Mouse (Mus musculus) ES-Bruce4 (cell line): ENCODE data around the gene Atp6ap1l. TPM values are rescaled to one million over a fixed set of nuclear protein-coding genes. Genes with fewer than 3 reads are reported as not detected.

ENCODE experiments used
- H3K27ac ChIP-seq: 2 replicates; pipeline ENCODE4 v1.5.1; 2012; ENCODE audit warnings: low read length, inconsistent platforms; ENCODE audit not compliant: insufficient read depth
- H3K27me3 ChIP-seq: 2 replicates; pipeline ENCODE4 v1.6.1; 2012; ENCODE audit warnings: mild to moderate bottlenecking, low read length, inconsistent platforms; ENCODE audit not compliant: control insufficient read depth, poor library complexity, insufficient read depth, severe bottlenecking
- H3K36me3 ChIP-seq: 2 replicates; pipeline ENCODE4 v1.6.1; 2012; ENCODE audit warnings: inconsistent platforms, mild to moderate bottlenecking, low read length, moderate library complexity; ENCODE audit not compliant: control insufficient read depth, poor library complexity, insufficient read depth, severe bottlenecking
- H3K4me1 ChIP-seq: one replicate; pipeline ENCODE4 v1.8.1; 2011; ENCODE audit warnings: low read length; ENCODE audit not compliant: control insufficient read depth, insufficient read depth
- H3K4me3 ChIP-seq: 2 replicates; pipeline ENCODE4 v1.5.1; 2011; ENCODE audit warnings: low read depth, mild to moderate bottlenecking, low read length
- H3K9ac ChIP-seq: 2 replicates; pipeline ENCODE4 v1.6.1; 2012; ENCODE audit warnings: low read depth, mild to moderate bottlenecking, inconsistent platforms; ENCODE audit not compliant: poor library complexity, severe bottlenecking
- H3K9me3 ChIP-seq: replicated peaks from 2 replicates; pipeline ENCODE4 v1.6.1; 2012; ENCODE audit warnings: mild to moderate bottlenecking, low read length, inconsistent platforms; ENCODE audit not compliant: control insufficient read depth, poor library complexity, insufficient read depth, severe bottlenecking
- CTCF ChIP-seq: IDR thresholded peaks from one replicate; pipeline ENCODE4 v1.8.1; 2011; ENCODE audit warnings: low read depth, low read length
- EP300 ChIP-seq: IDR thresholded peaks from 2 replicates; pipeline ENCODE4 v1.6.1; 2011; ENCODE audit warnings: low read depth, low read length; ENCODE audit not compliant: insufficient read depth
- POLR2A ChIP-seq: IDR thresholded peaks from one replicate; pipeline ENCODE4 v1.8.1; 2011; ENCODE audit warnings: low read length; ENCODE audit not compliant: insufficient read depth
- polyA plus RNA-seq: library from polyadenylated mRNA; stranded (reverse); fragments of >200 nt; gene quantifications from 2 replicates; pipeline ENCODE4 v1.2.4, GENCODE M21; 2011; ENCODE audit warnings: low read depth; ENCODE audit not compliant: missing spikeins, insufficient read depth, insufficient read length

The Atp6ap1l gene
- polyA plus RNA-seq, 1 experiment, result not detected

- Histone ChIP-seq H3K27me3 (no peaks in the 10 kb centered on the region), H3K27ac (no peak overlapping the region), H3K4me1 (no peaks in the 10 kb centered on the region), H3K9me3 (no peaks in the 10 kb centered on the region), H3K4me3 (no peak overlapping the region), H3K36me3 (no peaks in the 10 kb centered on the region), H3K9ac (no peak overlapping the region)
- TF ChIP-seq CTCF (no peak), POLR2A (no peak), EP300 (no peak)
These were observed 9.1 kb downstream of the Atp6ap1l start for GRCm38 (mm10) chr13:90896098-90896497.

DNA sequence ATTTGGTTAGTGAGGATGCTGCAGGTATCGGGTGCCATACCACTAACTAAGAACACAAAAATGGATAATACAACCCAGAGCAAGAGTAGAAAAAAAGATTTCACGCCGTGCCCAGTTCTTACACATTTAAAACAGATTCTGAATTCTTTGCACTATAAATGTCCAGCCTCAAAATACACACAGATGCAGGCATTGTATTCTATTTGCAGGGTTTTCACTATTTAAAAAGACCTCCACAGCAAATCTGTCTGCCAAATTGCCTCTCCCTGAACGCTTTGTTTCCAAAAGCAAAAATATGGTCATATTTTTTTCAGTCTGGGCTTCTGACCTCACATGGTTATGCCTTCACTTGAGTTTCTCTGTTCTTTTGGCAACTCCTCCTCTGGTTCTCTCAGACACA lies 10.3 kb downstream of the Atp6ap1l start:
- TF ChIP-seq POLR2A (no peak), EP300 (no peak), CTCF (no peak)
- Histone ChIP-seq H3K27ac (no peak overlapping the region), H3K36me3 (no peaks in the 10 kb centered on the region), H3K4me1 (no peaks in the 10 kb centered on the region), H3K4me3 (no peak overlapping the region), H3K27me3 (no peaks in the 10 kb centered on the region), H3K9me3 (no peaks in the 10 kb centered on the region), H3K9ac (no peak overlapping the region)

DNA sequence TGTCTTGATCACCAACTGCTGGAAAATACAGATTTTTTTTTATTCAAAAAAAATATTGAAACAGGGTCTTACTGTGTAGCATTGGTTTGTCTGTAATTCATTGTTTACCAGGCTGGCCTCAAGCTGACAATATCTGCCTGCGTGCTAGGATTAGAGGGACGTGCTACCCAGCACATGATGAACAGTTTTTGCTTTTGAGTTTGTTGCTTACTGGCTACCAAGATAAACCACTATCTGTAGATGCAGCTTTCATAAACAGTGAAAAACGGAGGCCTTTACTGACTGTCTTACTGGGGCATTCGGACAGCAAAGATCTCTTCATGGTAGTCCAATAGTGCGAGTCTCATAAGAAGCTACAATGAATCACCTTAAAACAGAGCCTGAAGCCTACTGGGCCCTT lies 15.0 kb downstream of the Atp6ap1l start:
- Histone ChIP-seq H3K27ac (no peak overlapping the region), H3K27me3 (no peaks in the 10 kb centered on the region), H3K9ac (no peak overlapping the region), H3K36me3 (no peaks in the 10 kb centered on the region), H3K4me1 (no peaks in the 10 kb centered on the region), H3K9me3 (no peaks in the 10 kb centered on the region), H3K4me3 (no peak overlapping the region)
- no peak for TF ChIP-seq POLR2A
- TF ChIP-seq CTCF, result no peak
- TF ChIP-seq EP300, result no peak

GRCm38 (mm10) chr13:90886568-90886983 lies 18.6 kb downstream of the Atp6ap1l start:
- Histone ChIP-seq H3K27ac (no peak overlapping the region), H3K4me1 (no peaks in the 10 kb centered on the region), H3K4me3 (peak overlapping the region; percentile 8; the same call in 1 of the 2 replicates), H3K9ac (no peak overlapping the region), H3K9me3 (no peaks in the 10 kb centered on the region), H3K36me3 (no peaks in the 10 kb centered on the region), H3K27me3 (no peaks in the 10 kb centered on the region)
- TF ChIP-seq EP300 (no peak), CTCF (peak; percentile 50)

DNA sequence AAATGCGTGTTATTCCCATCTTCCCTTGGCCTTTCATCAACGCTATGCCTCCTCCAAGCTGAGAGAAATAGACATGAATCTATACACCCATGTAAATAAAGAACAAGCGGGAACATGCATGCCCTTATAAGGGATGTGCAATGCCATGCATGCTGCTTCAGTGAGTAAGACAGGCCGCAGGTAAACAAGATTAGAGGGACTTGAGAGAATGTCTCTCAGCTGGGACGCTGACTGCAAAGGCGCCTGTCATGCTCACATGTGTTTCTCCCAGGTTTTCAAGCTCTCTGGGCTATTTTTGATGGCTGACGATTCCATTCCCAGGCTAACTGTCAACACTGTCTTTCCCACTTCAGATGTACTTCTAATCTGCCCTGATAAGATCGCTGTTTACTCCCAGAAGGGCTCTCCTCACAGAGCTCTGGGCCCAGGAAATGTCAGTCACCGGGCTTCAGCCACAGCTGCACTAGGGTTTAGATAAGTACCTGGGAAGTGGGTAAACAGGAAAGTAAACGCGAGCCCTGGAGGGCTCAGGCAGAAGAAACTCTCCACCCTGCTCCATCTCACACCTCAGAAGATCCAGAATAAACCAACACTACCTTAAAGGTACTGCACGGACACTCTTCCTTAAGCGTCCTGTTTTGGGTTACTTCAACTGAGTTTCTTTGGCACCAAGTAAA lies 19.2 kb downstream of the Atp6ap1l start:
- Histone ChIP-seq H3K9me3 (no peaks in the 10 kb centered on the region), H3K4me3 (no peak overlapping the region), H3K27me3 (no peaks in the 10 kb centered on the region), H3K9ac (no peak overlapping the region), H3K4me1 (no peaks in the 10 kb centered on the region), H3K36me3 (no peaks in the 10 kb centered on the region), H3K27ac (no peak overlapping the region)
- TF ChIP-seq CTCF (no peak), EP300 (no peak), POLR2A (no peak)

- Histone ChIP-seq H3K4me3 (no peak overlapping the region), H3K36me3 (no peaks in the 10 kb centered on the region), H3K9me3 (no peaks in the 10 kb centered on the region), H3K4me1 (no peaks in the 10 kb centered on the region), H3K27ac (no peak overlapping the region), H3K27me3 (no peaks in the 10 kb centered on the region), H3K9ac (no peak overlapping the region)
- TF ChIP-seq POLR2A (no peak), EP300 (no peak), CTCF (no peak)
These were observed 23.3 kb downstream of the Atp6ap1l start for GRCm38 (mm10) chr13:90881727-90882429.
